Mouse (Mus musculus) ES-CJ7 (cell line): ENCODE measurements around the gene Slc30a6.

Experiments used
- DNase-seq: peaks from one replicate; pipeline ENCODE4 v3.0.0; 2011; ENCODE audit warnings: low read depth, low spot score

Slc30a6 gene

DNA sequence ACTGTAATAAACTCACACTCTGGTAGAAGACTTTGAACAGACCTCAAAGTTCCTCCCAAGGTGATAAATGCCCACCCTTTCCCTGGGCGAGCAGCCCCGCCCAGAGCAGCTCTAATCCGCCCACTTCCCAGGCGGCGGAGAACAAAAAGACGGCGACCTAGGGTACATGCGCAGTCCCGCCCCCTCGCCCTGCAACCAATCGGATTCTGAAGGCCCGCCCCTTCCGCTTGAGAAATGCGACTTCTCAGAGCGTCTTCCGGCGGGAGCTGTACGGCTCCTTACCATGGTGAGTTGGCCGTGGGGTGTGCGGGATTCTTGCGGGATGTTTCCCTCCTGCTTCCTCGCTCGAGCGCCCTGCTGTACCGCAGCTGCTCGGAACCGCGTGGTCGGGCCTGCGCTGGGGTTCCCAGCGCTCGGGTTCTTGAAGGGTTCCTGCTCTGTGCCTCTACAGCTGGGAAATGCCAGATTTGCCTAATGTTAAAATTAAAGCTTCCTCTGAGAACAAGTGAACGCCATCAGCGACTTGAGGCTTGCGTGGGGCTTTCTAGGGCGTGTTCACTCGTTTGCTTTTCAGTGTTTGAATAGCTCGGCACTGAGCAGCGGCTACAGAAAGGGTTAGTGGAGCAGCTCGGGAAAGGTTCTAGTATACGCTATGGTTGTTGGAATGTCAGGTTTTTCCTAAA is at the start of gene Slc30a6:
Slc30a6 (plus strand) TSS at position 226 of the 683 bp plus-strand sequence.
- peak; percentile 97 for DNase-seq

- no peak for DNase-seq
Observed at GRCm38 (mm10) chr17:74363592-74363991, 31.8 kb upstream of the Slc30a6 start.

GRCm38 (mm10) chr17:74376916-74377315 is 18.5 kb upstream of the Slc30a6 start:
- DNase-seq, result no peak

DNA sequence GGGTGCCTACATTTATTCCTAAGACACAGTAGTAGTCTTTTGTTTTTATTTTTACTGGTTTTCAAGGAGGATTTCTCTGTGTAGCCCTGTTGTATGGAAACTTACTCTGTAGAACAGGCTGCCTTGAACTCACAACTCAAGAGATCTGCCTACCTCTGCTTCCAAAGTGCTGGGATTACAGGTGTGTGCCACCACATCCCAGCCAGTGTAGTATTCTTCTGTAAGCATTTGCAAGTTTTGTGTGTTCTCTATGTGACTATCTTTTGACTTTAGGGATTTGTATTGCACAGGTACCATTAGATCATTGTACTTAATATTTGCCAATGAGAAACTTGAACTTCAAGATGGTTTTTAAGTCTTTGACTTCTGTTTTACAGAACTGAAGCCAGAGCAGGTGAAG is 8.8 kb upstream of the Slc30a6 start:
- DNase-seq, result no peak

- DNase-seq, result no peak
Observed at GRCm38 (mm10) chr17:74389847-74390246, 5.6 kb upstream of the Slc30a6 start.

DNA sequence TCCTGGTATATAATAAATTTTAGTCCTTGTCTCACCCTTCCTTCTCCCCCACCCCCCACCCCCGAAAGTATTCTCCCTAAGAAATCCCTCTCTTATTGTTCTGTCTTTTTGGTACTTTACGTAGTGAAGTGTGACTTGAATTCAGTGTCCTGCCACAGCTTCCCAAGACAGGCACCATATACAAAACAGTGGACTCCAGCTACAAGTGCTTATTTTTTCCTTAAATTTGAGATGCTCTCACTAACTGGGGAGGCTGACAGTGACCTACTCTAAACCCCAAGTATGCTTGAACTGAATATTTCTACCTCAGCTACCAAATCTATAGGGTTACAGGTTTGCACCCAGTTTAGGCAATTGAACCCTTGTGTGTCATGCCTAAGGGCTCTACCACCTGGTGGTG is 1.0 kb upstream of the Slc30a6 start:
- DNase-seq, result no peak

GRCm38 (mm10) chr17:74394855-74395254 is 553 bp upstream of the Slc30a6 start:
- DNase-seq, result peak; percentile 19

DNA sequence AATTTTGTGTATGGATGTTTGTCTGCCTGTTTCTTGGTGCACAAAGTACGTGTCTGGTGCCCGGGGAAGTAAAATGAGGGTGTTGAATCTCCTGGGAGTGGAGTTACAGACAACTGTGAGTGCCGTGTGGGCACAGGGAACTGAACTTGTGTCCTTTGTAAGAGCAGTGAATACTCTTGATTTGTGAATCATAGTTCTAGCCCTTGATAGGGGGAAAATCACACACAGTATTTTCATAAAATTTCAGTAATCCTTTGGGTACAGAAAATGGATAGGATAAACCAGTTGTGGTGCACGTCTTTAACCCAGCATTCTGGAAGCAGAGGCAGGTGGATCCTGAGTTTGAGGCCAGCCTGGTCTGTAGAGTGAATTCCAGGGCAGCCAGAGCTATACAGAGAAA is 1.4 kb downstream of the Slc30a6 start:
- no peak for DNase-seq

GRCm38 (mm10) chr17:74397173-74397572 is 1.8 kb downstream of the Slc30a6 start:
- DNase-seq, result no peak

GRCm38 (mm10) chr17:74402486-74403222 is 7.2 kb downstream of the Slc30a6 start:
- DNase-seq, result no peak

DNA sequence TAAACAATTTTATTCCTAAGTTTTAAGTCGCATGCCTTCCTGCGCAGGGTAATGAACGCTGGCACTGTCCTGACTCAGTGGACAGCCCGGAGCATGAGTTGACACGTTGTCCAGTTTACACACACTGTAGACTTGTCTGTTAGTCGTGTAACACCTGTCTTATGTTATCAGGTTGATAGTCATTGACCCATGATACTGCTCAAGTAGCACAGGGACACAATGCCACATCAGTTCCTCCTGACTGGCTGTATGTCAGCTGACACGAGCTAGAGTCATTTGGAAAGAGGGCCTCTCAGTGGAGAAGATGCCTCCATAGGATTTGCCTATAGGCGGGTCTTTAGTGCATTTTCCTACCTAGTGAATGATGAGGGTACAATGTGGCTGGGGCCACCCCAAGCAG is 11.1 kb downstream of the Slc30a6 start:
- DNase-seq, result no peak

GRCm38 (mm10) chr17:74409722-74410121 is 14.3 kb downstream of the Slc30a6 start:
- DNase-seq, result peak; percentile 49

DNA sequence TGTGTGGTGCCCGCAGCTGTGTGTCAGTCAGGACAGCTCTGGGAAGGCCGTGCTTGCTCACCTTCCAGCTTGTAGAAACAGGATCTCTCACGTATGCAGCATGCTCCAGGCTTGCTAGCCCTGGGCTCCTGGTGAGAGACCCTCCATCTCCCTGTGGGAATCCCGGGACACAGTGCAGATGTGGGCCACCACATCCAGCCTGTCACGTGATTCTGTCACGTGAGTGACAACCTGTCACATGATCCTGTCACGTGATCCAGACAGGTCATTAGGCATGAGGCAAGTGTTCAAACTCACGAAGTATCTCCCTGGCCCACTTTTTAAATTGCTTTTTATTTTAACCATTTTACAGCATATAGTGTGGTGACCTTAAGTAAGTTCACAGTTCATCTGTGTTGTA is 17.9 kb downstream of the Slc30a6 start:
- peak; percentile 59 for DNase-seq

- DNase-seq, result no peak
Observed at GRCm38 (mm10) chr17:74414671-74415070, 19.3 kb downstream of the Slc30a6 start.

GRCm38 (mm10) chr17:74416841-74417360 is 21.5 kb downstream of the Slc30a6 start:
- DNase-seq, result peak; percentile 41

DNA sequence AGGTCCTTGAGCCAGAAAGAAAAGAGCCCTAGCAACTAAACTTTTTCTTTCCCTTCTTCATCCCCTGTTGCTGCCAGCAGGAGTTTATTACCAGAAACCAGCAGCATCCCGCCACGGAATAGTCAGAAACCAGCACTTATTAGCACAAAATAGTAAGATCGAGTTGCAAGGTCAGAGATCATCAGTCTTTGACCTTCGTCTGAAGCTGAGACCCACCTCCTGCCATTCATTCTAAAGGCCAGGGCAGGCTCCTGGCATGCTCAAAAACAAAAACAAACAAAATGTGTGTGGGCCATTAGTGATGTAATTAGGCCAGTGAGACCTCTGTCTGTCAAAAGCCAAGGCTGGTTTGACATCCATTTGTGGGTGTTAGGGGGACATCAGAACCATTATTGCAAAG is 22.8 kb downstream of the Slc30a6 start:
- no peak for DNase-seq

GRCm38 (mm10) chr17:74420656-74421055 is 25.2 kb downstream of the Slc30a6 start:
- DNase-seq, result no peak

DNA sequence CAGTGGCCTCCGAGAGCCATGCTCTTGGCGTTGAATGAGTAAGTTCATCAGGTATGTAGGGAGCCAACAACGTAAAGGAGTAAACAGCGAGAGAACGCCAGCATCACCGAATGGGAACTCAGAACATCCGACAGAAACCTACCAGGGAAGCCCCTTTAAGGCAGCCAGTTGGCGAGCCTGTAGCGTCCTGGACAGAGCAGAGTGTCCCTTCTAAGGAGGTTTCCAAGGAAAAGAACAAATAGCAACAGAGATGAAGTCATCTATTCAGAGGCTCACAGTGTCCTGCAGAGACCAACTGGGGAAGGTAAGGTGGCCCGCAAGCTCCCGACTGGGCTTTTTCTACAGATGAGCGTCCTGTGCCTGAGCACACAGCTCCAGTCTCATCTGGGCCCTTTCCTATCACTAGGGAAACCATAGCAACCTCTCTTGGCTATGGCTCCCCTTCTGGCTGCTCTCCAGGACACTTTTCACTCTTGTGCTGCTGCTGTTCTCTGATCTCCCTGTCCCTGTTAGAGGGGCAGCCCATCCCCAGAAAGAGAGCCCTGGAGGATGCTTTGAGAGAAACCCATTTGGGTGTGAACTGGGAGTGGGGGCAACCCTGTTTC is 29.1 kb downstream of the Slc30a6 start:
- no peak for DNase-seq

DNA sequence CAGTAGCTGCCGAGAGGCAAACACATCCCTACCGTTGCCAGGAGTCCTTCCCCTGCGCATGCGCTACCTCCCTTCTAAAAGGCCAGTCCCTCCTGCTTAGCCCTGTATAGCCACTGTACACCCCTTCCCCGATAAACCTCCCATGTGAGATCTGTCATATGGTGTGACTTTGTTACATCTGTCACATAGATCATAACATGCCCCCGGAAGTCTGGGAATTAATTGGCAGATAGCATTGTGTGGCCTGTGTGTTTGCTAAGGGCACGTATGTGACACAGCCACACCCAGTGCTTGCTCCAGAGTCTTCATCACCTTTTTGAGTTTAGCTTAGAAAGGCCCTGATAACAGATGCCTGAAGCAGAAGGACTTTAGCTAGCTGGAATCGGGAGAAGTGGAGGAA is 34.7 kb downstream of the Slc30a6 start:
- no peak for DNase-seq

- peak; percentile 80 for DNase-seq
Observed at GRCm38 (mm10) chr17:74431481-74431880, 36.1 kb downstream of the Slc30a6 start.

DNA sequence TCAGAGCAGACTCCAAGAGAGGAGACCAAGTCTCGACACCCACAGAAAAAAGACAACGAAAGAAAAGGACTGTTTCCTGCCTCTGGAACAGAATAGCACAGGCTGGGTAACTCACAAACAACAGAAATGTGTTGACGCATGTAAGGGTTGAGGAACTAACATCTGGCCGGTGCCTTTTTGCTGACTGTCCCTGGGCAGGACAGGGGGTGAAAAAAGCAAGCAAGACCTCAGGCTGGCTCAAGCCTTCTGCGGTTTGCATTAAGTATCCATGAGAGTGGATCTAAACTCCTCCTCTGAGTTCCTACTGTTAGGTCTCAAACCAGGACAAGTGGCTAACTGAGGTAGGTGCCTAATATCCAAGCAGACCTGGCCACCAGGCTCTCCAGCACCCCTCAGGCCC is 37.2 kb downstream of the Slc30a6 start:
- no peak for DNase-seq

DNA sequence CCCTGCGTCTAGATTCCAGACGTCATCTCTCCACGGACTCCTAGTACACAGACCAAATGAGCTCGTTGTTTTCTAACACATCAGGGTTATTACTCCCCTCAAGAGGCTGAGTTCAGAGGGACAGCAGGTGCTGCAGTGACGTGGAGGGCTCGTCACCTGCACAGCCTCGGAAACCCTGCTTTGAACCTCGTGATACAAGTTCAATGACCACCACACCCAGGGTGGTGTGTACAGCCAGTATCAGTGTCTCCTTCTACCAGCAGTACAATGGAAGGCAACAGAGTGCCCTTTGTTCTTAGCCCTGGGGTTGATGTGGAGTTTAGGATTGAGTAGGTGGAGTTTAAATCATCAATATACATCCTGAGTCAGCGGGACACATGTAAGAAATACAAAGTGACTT is 42.4 kb downstream of the Slc30a6 start:
- DNase-seq, result no peak

DNA sequence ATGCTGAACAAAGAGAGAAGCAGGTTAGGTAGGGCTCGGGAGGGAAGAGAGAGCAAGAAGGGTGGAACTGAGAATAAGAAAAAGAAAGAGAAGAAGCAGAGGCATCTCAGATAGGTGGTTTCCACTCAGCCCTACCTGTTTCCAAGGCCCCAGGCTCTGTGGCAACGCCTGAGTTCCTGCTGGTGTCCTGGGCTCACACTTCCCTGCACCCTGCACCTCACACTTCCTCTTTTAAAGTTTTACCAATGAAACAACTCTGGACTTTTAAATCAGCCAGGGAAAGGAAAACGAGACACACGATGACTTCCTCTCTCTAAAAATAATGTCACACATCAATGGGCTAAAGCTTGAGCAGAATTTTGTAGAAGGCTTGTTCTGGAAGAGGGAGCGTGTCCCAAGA is 45.1 kb downstream of the Slc30a6 start:
- no peak for DNase-seq
